Mouse (Mus musculus) naive thymus-derived CD4-positive, alpha-beta T cell, adult 2 months (primary cell): ENCODE measurements around the gene Zfp316.

Experiments
- DNase-seq: peaks from one replicate; pipeline ENCODE4 v3.0.0-alpha.2; 2011; ENCODE audit warnings: low read depth

Zfp316 gene

GRCm38 (mm10) chr5:143269363-143270150 lies at the start of gene Zfp316:
Zfp316 (minus strand) TSS chr5:143270022.
- DNase-seq, result peak; percentile 44

- no peak for DNase-seq
Measured at GRCm38 (mm10) chr5:143317288-143317610, 47.4 kb upstream of the Zfp316 start.

GRCm38 (mm10) chr5:143316605-143317287 lies 46.9 kb upstream of the Zfp316 start:
- no peak for DNase-seq

- no peak for DNase-seq
Measured at GRCm38 (mm10) chr5:143315514-143315888, 45.7 kb upstream of the Zfp316 start.

GRCm38 (mm10) chr5:143314730-143315513 lies 45.1 kb upstream of the Zfp316 start, which contains the start of gene E130309D02Rik:
E130309D02Rik (minus strand) TSS chr5:143315360.
- peak; percentile 94 for DNase-seq

GRCm38 (mm10) chr5:143314183-143314729 lies 44.4 kb upstream of the Zfp316 start:
- DNase-seq, result no peak

- DNase-seq, result peak; percentile 90
Measured at GRCm38 (mm10) chr5:143311886-143312285, 42.1 kb upstream of the Zfp316 start.

- DNase-seq, result no peak
Measured at GRCm38 (mm10) chr5:143309916-143310315, 40.1 kb upstream of the Zfp316 start.

- no peak for DNase-seq
Measured at GRCm38 (mm10) chr5:143308825-143309224, 39.0 kb upstream of the Zfp316 start.

- DNase-seq, result no peak
Measured at GRCm38 (mm10) chr5:143304251-143304650, 34.4 kb upstream of the Zfp316 start.

GRCm38 (mm10) chr5:143301296-143301695 lies 31.5 kb upstream of the Zfp316 start:
- DNase-seq, result no peak

GRCm38 (mm10) chr5:143299686-143300085 lies 29.9 kb upstream of the Zfp316 start:
- DNase-seq, result peak; percentile 44

GRCm38 (mm10) chr5:143298391-143298790 lies 28.6 kb upstream of the Zfp316 start:
- DNase-seq, result no peak

GRCm38 (mm10) chr5:143297986-143298385 lies 28.2 kb upstream of the Zfp316 start:
- DNase-seq, result no peak

GRCm38 (mm10) chr5:143295330-143295729 lies 25.5 kb upstream of the Zfp316 start:
- DNase-seq, result no peak

GRCm38 (mm10) chr5:143294862-143295261 lies 25.0 kb upstream of the Zfp316 start:
- DNase-seq, result no peak

- DNase-seq, result no peak
Measured at GRCm38 (mm10) chr5:143293404-143293803, 23.6 kb upstream of the Zfp316 start, which contains the start of gene Zfp853. Zfp853 (minus strand) TSS chr5:143293623.

- DNase-seq, result no peak
Measured at GRCm38 (mm10) chr5:143292879-143293278, 23.1 kb upstream of the Zfp316 start.

- no peak for DNase-seq
Measured at GRCm38 (mm10) chr5:143289299-143289698, 19.5 kb upstream of the Zfp316 start.

- no peak for DNase-seq
Measured at GRCm38 (mm10) chr5:143288378-143288911, 18.6 kb upstream of the Zfp316 start.

GRCm38 (mm10) chr5:143287774-143288328 lies 18.0 kb upstream of the Zfp316 start:
- no peak for DNase-seq

GRCm38 (mm10) chr5:143284762-143285161 lies 14.9 kb upstream of the Zfp316 start:
- DNase-seq, result no peak
